Mouse (Mus musculus): ENCODE measurements around the gene Agbl3.

- no peak for TF ChIP-seq CTCF (conservative IDR thresholded peaks at IDR 0.05; ENCODE audit: low read length)
- TF ChIP-seq POU5F1 (IDR thresholded peaks at IDR 0.05; ENCODE audit: borderline replicate concordance, low read length), result no peak
These were observed 43.3 kb upstream of the Agbl3 start for GRCm38 (mm10) chr6:34736934-34737333.

All from E14TG2a.4 (cell line).